15 mouse cellular contexts compared by ENCODE assay signal in the genomic region with DNA sequence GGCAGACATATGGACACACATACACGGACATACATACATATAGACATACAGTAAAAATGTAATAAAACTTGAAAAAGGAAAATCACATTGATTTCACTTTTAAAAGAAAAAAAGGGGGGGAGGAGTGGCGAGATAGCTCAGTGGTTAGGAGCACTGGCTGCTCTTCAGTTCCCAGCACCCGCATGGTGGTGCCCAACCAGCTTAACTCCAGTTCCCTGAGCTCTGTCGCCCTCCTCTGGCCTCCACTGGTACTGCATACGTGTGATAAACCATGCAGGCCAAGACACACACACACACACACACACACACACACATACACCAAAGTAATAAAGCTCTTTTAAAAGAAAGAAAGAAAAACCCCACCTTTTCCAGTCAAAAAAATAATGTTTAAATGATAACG. TPM values are rescaled to one million over a fixed set of nuclear protein-coding genes. Genes with fewer than 3 reads are reported as not detected.
DNase-seq lines count a peak whose midpoint lies in the region; ATAC-seq and TF ChIP-seq lines count a peak whose summit lies in the region.
"Had no signal": no experiment of that assay in that cellular context is flagged by ENCODE, and none has a peak within 500 bp of the region (broad histone marks: within the 10 kb centered on the region; RNA-seq: fewer than 3 reads in every experiment).

No protein-coding gene starts in this region.

- H3K9me3 ChIP-seq in lung, embryonic 14.5 days (ENCODE audit: low read depth, low read length) = no peaks in the 10 kb centered on the region; the same call in 1 of the 2 replicates
- peaks cover 11% of the 10 kb centered on the region for H3K9me3 ChIP-seq in CH12.LX (replicated peaks; ENCODE audit: low read length)
- H3K9me3 ChIP-seq in hindbrain, embryonic 14.5 days (ENCODE audit: control insufficient read depth, low read length) = no peaks in the 10 kb centered on the region

- in situ Hi-C loops in CH12.LX (cut with MboI; ENCODE audit: low pct_ligation_motif_present, low pct_unique_long_range_greater_than_20kb, low sequenced_read_pairs) = no loop called here

- H3K27me3 ChIP-seq in heart, adult 2 months (ENCODE audit: control insufficient read depth, insufficient read depth, low read length) = no peaks in the 10 kb centered on the region
- H3K27me3 ChIP-seq in lung, embryonic 14.5 days (ENCODE audit: insufficient read depth, low read length) = no peaks in the 10 kb centered on the region
- H3K27me3 ChIP-seq in CH12.LX (replicated peaks) = no peaks in the 10 kb centered on the region
- no peaks in the 10 kb centered on the region for H3K27me3 ChIP-seq in hindbrain, embryonic 14.5 days (ENCODE audit: control insufficient read depth, insufficient read depth, low read length)
- H3K27me3 ChIP-seq: neural tube, embryonic 12.5 days had no signal

- H3K4me1 ChIP-seq in heart, adult 2 months (ENCODE audit: control insufficient read depth, insufficient read depth, low read length) = no peaks in the 10 kb centered on the region
- H3K4me1 ChIP-seq in lung, embryonic 14.5 days (ENCODE audit: insufficient read depth) = no peaks in the 10 kb centered on the region
- no peaks in the 10 kb centered on the region for H3K4me1 ChIP-seq in CH12.LX (ENCODE audit: control insufficient read depth in 1 of 2, insufficient read depth in 2 of 2)
- H3K4me1 ChIP-seq in embryonic fibroblast, embryonic 13.5 days (ENCODE audit: control insufficient read depth, insufficient read depth, low read length) = no peaks in the 10 kb centered on the region
- H3K4me1 ChIP-seq in hindbrain, embryonic 14.5 days (replicated peaks; ENCODE audit: control insufficient read depth, insufficient read depth, low read length) = 0 out of 2 replicates have a peak, but pooled peaks cover 6% of the 10 kb centered on the region

- no peaks in the 10 kb centered on the region for H3K79me2 ChIP-seq in heart, adult 2 months (replicated peaks; ENCODE audit: control insufficient read depth, insufficient read depth, low read length)
- no peaks in the 10 kb centered on the region for H3K79me2 ChIP-seq in CH12.LX (replicated peaks; ENCODE audit: control insufficient read depth, extremely low read depth, insufficient read depth, poor library complexity, severe bottlenecking)

- no peak for ATAC-seq in lung, embryonic 14.5 days (ENCODE audit: insufficient read depth)
- ATAC-seq in hindbrain, embryonic 14.5 days (ENCODE audit: low FRiP score) = no peak

- H3K9ac ChIP-seq in heart, adult 2 months (ENCODE audit: low read depth, low read length) = no peak overlapping the region
- no peak overlapping the region for H3K9ac ChIP-seq in lung, embryonic 14.5 days
- H3K9ac ChIP-seq in CH12.LX (ENCODE audit: insufficient read depth, low read depth) = no peak overlapping the region
- no peak overlapping the region for H3K9ac ChIP-seq in hindbrain, embryonic 14.5 days
- H3K9ac ChIP-seq: neural tube, embryonic 12.5 days had no signal

- no peaks in the 10 kb centered on the region for H3K36me3 ChIP-seq in heart, adult 2 months (ENCODE audit: control insufficient read depth, insufficient read depth, low read length)
- no peaks in the 10 kb centered on the region for H3K36me3 ChIP-seq in lung, embryonic 14.5 days (ENCODE audit: insufficient read depth)
- peaks cover 9 to 76% of the 10 kb centered on the region in 2 experiments for H3K36me3 ChIP-seq in CH12.LX (replicated peaks in 1 of 2; ENCODE audit: control insufficient read depth in 1 of 2, insufficient read depth in 1 of 2, low read length in 1 of 2)
- H3K36me3 ChIP-seq in hindbrain, embryonic 14.5 days (replicated peaks; ENCODE audit: control insufficient read depth, insufficient read depth) = no peaks in the 10 kb centered on the region
- H3K36me3 ChIP-seq: neural tube, embryonic 12.5 days had no signal

- TF ChIP-seq RAD21 in CH12.LX (IDR thresholded peaks at IDR 0.05; ENCODE audit: low read depth, low read length) = peak; percentile 15

- WGBS in heart, adult 2 months = 84% methylated on average over 6 of the region's 6 CpGs
- WGBS in lung, embryonic 14.5 days = 83% methylated on average over 6 of the region's 6 CpGs
- WGBS in hindbrain, embryonic 14.5 days = 82% methylated on average over 6 of the region's 6 CpGs

- no peak for TF ChIP-seq EP300 in heart, adult 2 months (IDR thresholded peaks at IDR 0.05; ENCODE audit: insufficient read depth, low read depth, low read length)
- no peak for TF ChIP-seq EP300 in CH12.LX (IDR thresholded peaks at IDR 0.05; ENCODE audit: low read length)

- peak; percentile 46 for TF ChIP-seq CTCF in heart, adult 2 months (IDR thresholded peaks at IDR 0.05)
- peak; percentile 59 for TF ChIP-seq CTCF in lung, embryonic 14.5 days (IDR thresholded peaks at IDR 0.05; ENCODE audit: low read depth)
- TF ChIP-seq CTCF in CH12.LX (conservative IDR thresholded peaks at IDR 0.05 in 1 of 2, IDR thresholded peaks at IDR 0.05 in 1 of 2; ENCODE audit: low read depth in 2 of 2, low read length in 2 of 2) = peak; percentile 16 to 47; a peak in 2 of 4 replicates
- TF ChIP-seq CTCF in embryonic fibroblast, embryonic 13.5 days (IDR thresholded peaks at IDR 0.05; ENCODE audit: borderline replicate concordance, insufficient read depth, low read length) = peak; percentile 50; the same call in 1 of the 2 replicates

- no peak overlapping the region for H3K4me2 ChIP-seq in lung, embryonic 14.5 days
- no peak overlapping the region for H3K4me2 ChIP-seq in CH12.LX (ENCODE audit: insufficient read depth, low read depth, poor library complexity, severe bottlenecking)
- no peak overlapping the region for H3K4me2 ChIP-seq in hindbrain, embryonic 14.5 days (replicated peaks)
- H3K4me2 ChIP-seq: neural tube, embryonic 12.5 days had no signal

- H3K27ac ChIP-seq in heart, adult 2 months = no peak overlapping the region
- H3K27ac ChIP-seq in lung, embryonic 14.5 days (ENCODE audit: low read depth) = no peak overlapping the region
- no peak overlapping the region for H3K27ac ChIP-seq in CH12.LX (ENCODE audit: insufficient read depth, low read depth)
- H3K27ac ChIP-seq in embryonic fibroblast, embryonic 13.5 days (ENCODE audit: insufficient read depth, low read length) = no peak overlapping the region
- H3K27ac ChIP-seq in hindbrain, embryonic 14.5 days = no peak overlapping the region
- H3K27ac ChIP-seq: neural tube, embryonic 12.5 days had no signal

- H3K4me3 ChIP-seq in heart, adult 2 months = no peak overlapping the region
- no peak overlapping the region for H3K4me3 ChIP-seq in lung, embryonic 14.5 days (ENCODE audit: low read depth, low read length)
- no peak overlapping the region for H3K4me3 ChIP-seq in CH12.LX (replicated peaks in 1 of 3; ENCODE audit: low read depth in 2 of 3, low read length in 2 of 3, poor library complexity in 1 of 3)
- no peak overlapping the region for H3K4me3 ChIP-seq in embryonic fibroblast, embryonic 13.5 days (ENCODE audit: insufficient read depth, low read length)
- no peak overlapping the region for H3K4me3 ChIP-seq in hindbrain, embryonic 14.5 days (replicated peaks; ENCODE audit: low read length)
- H3K4me3 ChIP-seq: neural tube, embryonic 12.5 days had no signal

- no peak for TF ChIP-seq POLR2A in heart, adult 2 months (IDR thresholded peaks at IDR 0.05; ENCODE audit: insufficient read depth, low read depth, low read length)
- TF ChIP-seq POLR2A in CH12.LX (IDR thresholded peaks at IDR 0.05; ENCODE audit: low read depth, low read length) = no peak
- no peak for TF ChIP-seq POLR2A in embryonic fibroblast, embryonic 13.5 days (IDR thresholded peaks at IDR 0.05; ENCODE audit: low read depth, low read length)

- dilution Hi-C loops in CH12.LX (cut with MboI; ENCODE audit: extremely low pct_ligation_motif_present, extremely low pct_unique_long_range_greater_than_20kb, low sequenced_read_pairs) = no loop called here

- intact Hi-C loops in heart, adult 2 months (cut with DNase I) = no loop called here

- DNase-seq in heart, adult 2 months = no peak
- DNase-seq in heart, adult 11 months = no peak
- DNase-seq in lung, embryonic 14.5 days = no peak
- DNase-seq in lung, adult 18-20 months = no peak
- DNase-seq in CH12.LX (ENCODE audit: extremely low read depth) = no peak
- DNase-seq in adipocyte (ENCODE audit: low spot score) = no peak
- no peak for DNase-seq in hindbrain, embryonic 14.5 days (ENCODE audit: low spot score)
- DNase-seq: adrenal gland, postnatal 25 days; kidney, postnatal 14 days; right cerebral cortex, postnatal 14 days had no signal

TF ChIP-seq in CH12.LX, 34 proteins besides CTCF, POLR2A, EP300 and RAD21:
- TF ChIP-seq TBP (conservative IDR thresholded peaks at IDR 0.05; ENCODE audit: low read depth, low read length) (no peak), E2F4 (IDR thresholded peaks at IDR 0.05; ENCODE audit: insufficient replicate concordance, low read depth, low read length) (no peak), ZMIZ1 (IDR thresholded peaks at IDR 0.05; ENCODE audit: low read depth, low read length) (no peak), SMC3 (IDR thresholded peaks at IDR 0.05; ENCODE audit: low read depth, low read length) (peak; percentile 15; the same call in 1 of the 2 replicates), UBTF (IDR thresholded peaks at IDR 0.05; ENCODE audit: low read depth, low read length) (no peak)

RNA-seq across cellular contexts. Expression of gene Tmco4, which starts 42.1 kb away (rescaled TPM):
- 10 to 100 TPM in 1 of 2 experiments, 1 to 10 TPM in 1; 9.2 to 11.7 TPM for total RNA-seq in heart, adult 2 months (2021)
- polyA plus RNA-seq in heart, adult 2 months (2012; rRNA removed) = 8.4 and 12.2 TPM in 2 replicates
- 2.6 and 3.7 TPM in 2 replicates for polyA plus RNA-seq in lung, embryonic 14.5 days (2014; fragmentation: Nextera tagmentation; extraction: Ambion mirVana)
- total RNA-seq in CH12.LX (2012; rRNA removed) = 22.2 and 23.2 TPM in 2 replicates
- total RNA-seq in CH12.LX (2014; rRNA removed) = 16.1 and 20.3 TPM in 2 replicates
- 19.2 and 21.7 TPM in 2 replicates for polyA plus RNA-seq in CH12.LX (2012; ENCODE audit: insufficient read length, low read depth)
- polyA plus RNA-seq in embryonic fibroblast, embryonic 13.5 days (2011; ENCODE audit: insufficient read length, low read depth, missing spikeins) = 8.5 and 14.3 TPM in 2 replicates
- 0.63 and 1.3 TPM in 2 replicates for polyA plus RNA-seq in hindbrain, embryonic 14.5 days (2014; fragmentation: Nextera tagmentation; extraction: Ambion mirVana)

RNA-seq across cellular contexts. Expression of gene Rnf186, which starts 47.9 kb away (rescaled TPM):
- not detected for total RNA-seq in heart, adult 2 months (2021)
- polyA plus RNA-seq in heart, adult 2 months (2012; rRNA removed) = 2.0 TPM in 1 of 2 replicates, not detected in the other
- polyA plus RNA-seq in lung, embryonic 14.5 days (2014; fragmentation: Nextera tagmentation; extraction: Ambion mirVana) = 0.24 and 0.69 TPM in 2 replicates
- total RNA-seq in CH12.LX (2012; rRNA removed) (not detected in 2 replicates), CH12.LX (2014; rRNA removed) (not detected in 2 replicates)
- polyA plus RNA-seq in CH12.LX (2012; ENCODE audit: insufficient read length, low read depth) = not detected in 2 replicates
- not detected in 2 replicates for polyA plus RNA-seq in embryonic fibroblast, embryonic 13.5 days (2011; ENCODE audit: insufficient read length, low read depth, missing spikeins)
- polyA plus RNA-seq in hindbrain, embryonic 14.5 days (2014; fragmentation: Nextera tagmentation; extraction: Ambion mirVana) = not detected in 2 replicates
- total RNA-seq: adrenal gland, postnatal 25 days; heart, postnatal 25 days; left cerebral cortex, postnatal 25 days; megakaryocyte, adult 5-6 weeks had no signal
- polyA plus RNA-seq: neural tube, embryonic 12.5 days had no signal
